Mouse (Mus musculus): ENCODE measurements around the gene Gprin2. TPM values are rescaled to one million over a fixed set of nuclear protein-coding genes. Genes with fewer than 3 reads are reported as not detected.

The Gprin2 gene
- polyA plus RNA-seq (2014; fragmentation: Nextera tagmentation; extraction: Ambion mirVana): 0.33 and 0.74 TPM in 2 replicates

- ATAC-seq (ENCODE audit: low FRiP score) (peak; percentile 72), DNase-seq (ENCODE audit: low spot score) (peak; percentile 65)
- Histone ChIP-seq H3K4me2 (replicated peaks; ENCODE audit: low read depth, low read length) (peak within 1 kb of the TSS; percentile 94), H3K4me3 (ENCODE audit: low read depth, low read length) (peak within 1 kb of the TSS; percentile 70), H3K9ac (ENCODE audit: low read depth, low read length) (peak within 1 kb of the TSS; percentile 62), H3K9me3 (ENCODE audit: control insufficient read depth, low read length) (no peaks in the 10 kb centered on the region), H3K4me1 (replicated peaks; ENCODE audit: control insufficient read depth, insufficient read depth, low read length) (no peaks in the 10 kb centered on the region), H3K27me3 (ENCODE audit: control insufficient read depth, insufficient read depth, low read length) (no peaks in the 10 kb centered on the region), H3K36me3 (ENCODE audit: control insufficient read depth, insufficient read depth, low read length) (no peaks in the 10 kb centered on the region), H3K27ac (ENCODE audit: low read depth, low read length) (no peak within 1 kb of the TSS)
- WGBS: 4% methylated on average over 42 of the region's 52 CpGs
Measured at GRCm38 (mm10) chr14:34201231-34202035, at the start of gene Gprin2. Gene Gprin2 (minus strand): TSS chr14:34201653.

- Histone ChIP-seq H3K36me3 (ENCODE audit: control insufficient read depth, insufficient read depth, low read length) (no peaks in the 10 kb centered on the region), H3K4me2 (replicated peaks; ENCODE audit: low read depth, low read length) (no peak overlapping the region), H3K27ac (ENCODE audit: low read depth, low read length) (no peak overlapping the region), H3K9me3 (ENCODE audit: control insufficient read depth, low read length) (no peaks in the 10 kb centered on the region), H3K4me1 (replicated peaks; ENCODE audit: control insufficient read depth, insufficient read depth, low read length) (no peaks in the 10 kb centered on the region), H3K9ac (ENCODE audit: low read depth, low read length) (no peak overlapping the region), H3K27me3 (ENCODE audit: control insufficient read depth, insufficient read depth, low read length) (no peaks in the 10 kb centered on the region), H3K4me3 (ENCODE audit: low read depth, low read length) (no peak overlapping the region)
- no peak for ATAC-seq (ENCODE audit: low FRiP score)
- 84% methylated on average over 6 of the region's 6 CpGs for WGBS
- DNase-seq (ENCODE audit: low spot score): no peak
Measured at GRCm38 (mm10) chr14:34240676-34241075, 39.2 kb upstream of the Gprin2 start.

- no peak overlapping the region for H3K4me2 ChIP-seq (replicated peaks; ENCODE audit: low read depth, low read length)
- WGBS: 88% methylated on average over 10 of the region's 10 CpGs
- no peak overlapping the region for H3K4me3 ChIP-seq (ENCODE audit: low read depth, low read length)
- ATAC-seq (ENCODE audit: low FRiP score) (no peak), DNase-seq (ENCODE audit: low spot score) (no peak)
- H3K9me3 ChIP-seq (ENCODE audit: control insufficient read depth, low read length): no peaks in the 10 kb centered on the region
- no peak overlapping the region for H3K27ac ChIP-seq (ENCODE audit: low read depth, low read length)
- no peaks in the 10 kb centered on the region for H3K4me1 ChIP-seq (replicated peaks; ENCODE audit: control insufficient read depth, insufficient read depth, low read length)
- H3K27me3 ChIP-seq (ENCODE audit: control insufficient read depth, insufficient read depth, low read length): no peaks in the 10 kb centered on the region
- no peaks in the 10 kb centered on the region for H3K36me3 ChIP-seq (ENCODE audit: control insufficient read depth, insufficient read depth, low read length)
- no peak overlapping the region for H3K9ac ChIP-seq (ENCODE audit: low read depth, low read length)
Measured at GRCm38 (mm10) chr14:34240263-34240662, 38.8 kb upstream of the Gprin2 start.

GRCm38 (mm10) chr14:34234630-34235380 is 33.4 kb upstream of the Gprin2 start:
- peak overlapping the region; percentile 34 for H3K4me2 ChIP-seq (replicated peaks; ENCODE audit: low read depth, low read length)
- ATAC-seq (ENCODE audit: low FRiP score) (peak; percentile 98), DNase-seq (ENCODE audit: low spot score) (peak; percentile 82)
- H3K36me3 ChIP-seq (ENCODE audit: control insufficient read depth, insufficient read depth, low read length): no peaks in the 10 kb centered on the region
- H3K9me3 ChIP-seq (ENCODE audit: control insufficient read depth, low read length): no peaks in the 10 kb centered on the region
- peak overlapping the region; percentile 6; the same call in 1 of the 2 replicates for H3K4me3 ChIP-seq (ENCODE audit: low read depth, low read length)
- no peaks in the 10 kb centered on the region for H3K27me3 ChIP-seq (ENCODE audit: control insufficient read depth, insufficient read depth, low read length)
- 5% methylated on average over 16 of the region's 16 CpGs for WGBS
- no peak overlapping the region for H3K27ac ChIP-seq (ENCODE audit: low read depth, low read length)
- H3K9ac ChIP-seq (ENCODE audit: low read depth, low read length): no peak overlapping the region
- H3K4me1 ChIP-seq (replicated peaks; ENCODE audit: control insufficient read depth, insufficient read depth, low read length): no peaks in the 10 kb centered on the region

- WGBS: 62% methylated on average over 4 of the region's 4 CpGs
- no peak overlapping the region for H3K27ac ChIP-seq (ENCODE audit: low read depth, low read length)
- no peak overlapping the region for H3K4me3 ChIP-seq (ENCODE audit: low read depth, low read length)
- ATAC-seq (ENCODE audit: low FRiP score) (no peak), DNase-seq (ENCODE audit: low spot score) (no peak)
- no peaks in the 10 kb centered on the region for H3K9me3 ChIP-seq (ENCODE audit: control insufficient read depth, low read length)
- H3K4me1 ChIP-seq (replicated peaks; ENCODE audit: control insufficient read depth, insufficient read depth, low read length): no peaks in the 10 kb centered on the region
- no peak overlapping the region for H3K4me2 ChIP-seq (replicated peaks; ENCODE audit: low read depth, low read length)
- no peaks in the 10 kb centered on the region for H3K27me3 ChIP-seq (ENCODE audit: control insufficient read depth, insufficient read depth, low read length)
- no peak overlapping the region for H3K9ac ChIP-seq (ENCODE audit: low read depth, low read length)
- H3K36me3 ChIP-seq (ENCODE audit: control insufficient read depth, insufficient read depth, low read length): no peaks in the 10 kb centered on the region
Measured at GRCm38 (mm10) chr14:34233846-34234245, 32.4 kb upstream of the Gprin2 start.

GRCm38 (mm10) chr14:34232866-34233680 is 31.6 kb upstream of the Gprin2 start:
- H3K4me2 ChIP-seq (replicated peaks; ENCODE audit: low read depth, low read length): no peak overlapping the region
- ATAC-seq (ENCODE audit: low FRiP score) (no peak), DNase-seq (ENCODE audit: low spot score) (no peak)
- H3K36me3 ChIP-seq (ENCODE audit: control insufficient read depth, insufficient read depth, low read length): no peaks in the 10 kb centered on the region
- H3K9me3 ChIP-seq (ENCODE audit: control insufficient read depth, low read length): no peaks in the 10 kb centered on the region
- no peak overlapping the region for H3K4me3 ChIP-seq (ENCODE audit: low read depth, low read length)
- H3K27me3 ChIP-seq (ENCODE audit: control insufficient read depth, insufficient read depth, low read length): no peaks in the 10 kb centered on the region
- no peak overlapping the region for H3K27ac ChIP-seq (ENCODE audit: low read depth, low read length)
- WGBS: 88% methylated on average over 9 of the region's 9 CpGs
- no peak overlapping the region for H3K9ac ChIP-seq (ENCODE audit: low read depth, low read length)
- H3K4me1 ChIP-seq (replicated peaks; ENCODE audit: control insufficient read depth, insufficient read depth, low read length): no peaks in the 10 kb centered on the region

GRCm38 (mm10) chr14:34232340-34232739 is 30.9 kb upstream of the Gprin2 start:
- DNase-seq (ENCODE audit: low spot score): no peak
- no peak overlapping the region for H3K9ac ChIP-seq (ENCODE audit: low read depth, low read length)
- no peak overlapping the region for H3K27ac ChIP-seq (ENCODE audit: low read depth, low read length)
- WGBS: 53% methylated on average over 7 of the region's 7 CpGs
- no peak for ATAC-seq (ENCODE audit: low FRiP score)
- H3K4me1 ChIP-seq (replicated peaks; ENCODE audit: control insufficient read depth, insufficient read depth, low read length): no peaks in the 10 kb centered on the region
- H3K4me2 ChIP-seq (replicated peaks; ENCODE audit: low read depth, low read length): no peak overlapping the region
- H3K27me3 ChIP-seq (ENCODE audit: control insufficient read depth, insufficient read depth, low read length): no peaks in the 10 kb centered on the region
- no peaks in the 10 kb centered on the region for H3K9me3 ChIP-seq (ENCODE audit: control insufficient read depth, low read length)
- no peaks in the 10 kb centered on the region for H3K36me3 ChIP-seq (ENCODE audit: control insufficient read depth, insufficient read depth, low read length)
- H3K4me3 ChIP-seq (ENCODE audit: low read depth, low read length): no peak overlapping the region

- H3K4me2 ChIP-seq (replicated peaks; ENCODE audit: low read depth, low read length): no peak overlapping the region
- H3K9me3 ChIP-seq (ENCODE audit: control insufficient read depth, low read length): no peaks in the 10 kb centered on the region
- ATAC-seq (ENCODE audit: low FRiP score): no peak
- H3K4me3 ChIP-seq (ENCODE audit: low read depth, low read length): no peak overlapping the region
- 90% methylated on average over 10 of the region's 10 CpGs for WGBS
- no peaks in the 10 kb centered on the region for H3K36me3 ChIP-seq (ENCODE audit: control insufficient read depth, insufficient read depth, low read length)
- no peak for DNase-seq (ENCODE audit: low spot score)
- H3K4me1 ChIP-seq (replicated peaks; ENCODE audit: control insufficient read depth, insufficient read depth, low read length): no peaks in the 10 kb centered on the region
- no peak overlapping the region for H3K9ac ChIP-seq (ENCODE audit: low read depth, low read length)
- no peaks in the 10 kb centered on the region for H3K27me3 ChIP-seq (ENCODE audit: control insufficient read depth, insufficient read depth, low read length)
- H3K27ac ChIP-seq (ENCODE audit: low read depth, low read length): no peak overlapping the region
Measured at GRCm38 (mm10) chr14:34228830-34229506, 27.5 kb upstream of the Gprin2 start.

All from hindbrain, embryonic 11.5 days (tissue).